In the genomic region with DNA sequence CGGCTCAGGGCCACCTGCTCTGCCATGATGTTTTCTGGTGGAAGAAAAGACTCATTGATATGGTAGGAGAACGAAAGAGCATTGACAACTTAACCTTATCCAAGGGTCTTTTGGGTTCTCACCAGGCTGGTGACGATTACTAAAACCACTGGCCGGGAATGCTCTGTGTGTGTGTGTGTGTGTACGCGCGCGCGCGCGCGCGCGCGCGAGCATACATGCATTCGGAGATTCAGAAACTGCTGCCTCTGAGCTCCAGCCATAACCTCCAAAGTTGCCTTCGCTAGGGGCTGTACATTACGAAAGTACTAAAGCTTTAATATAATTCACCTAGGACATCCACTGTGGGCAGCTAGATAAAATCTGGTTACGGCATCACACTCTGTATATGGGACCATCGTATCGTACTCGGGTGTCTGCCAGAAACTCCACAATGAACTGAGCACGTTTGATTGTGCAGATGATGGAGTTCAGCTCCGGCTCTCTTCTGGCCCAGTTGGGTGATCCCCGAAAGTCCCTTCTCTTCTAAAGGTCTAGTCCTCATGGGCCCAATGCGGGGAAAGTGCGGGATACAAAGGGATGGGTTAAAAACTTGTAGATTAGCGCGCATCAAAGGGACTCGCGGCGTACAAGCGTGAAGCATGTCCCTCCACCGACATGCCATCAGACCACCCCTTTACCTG, we compare ENCODE assay signal across 8 mouse cellular contexts. TPM values are rescaled to one million over a fixed set of nuclear protein-coding genes. Genes with fewer than 3 reads are reported as not detected.
A peak's percentile ranks its signal among the peaks of the same experiment; 100 is the strongest.
DNase-seq lines count a peak whose midpoint lies in the region; ATAC-seq and TF ChIP-seq lines count a peak whose summit lies in the region.

No protein-coding gene starts in this region.

- TF ChIP-seq POLR2A in cortical plate, adult 2 months (IDR thresholded peaks at IDR 0.05; ENCODE audit: extremely low read depth, insufficient read depth, low read length): no peak

- TF ChIP-seq CTCF in cortical plate, adult 2 months (IDR thresholded peaks at IDR 0.05; ENCODE audit: extremely low read depth, insufficient read depth, low read length): no peak
- TF ChIP-seq CTCF in midbrain, postnatal 0 days (IDR thresholded peaks at IDR 0.05): no peak

- peak overlapping the region in 1 of 2 experiments; percentile 91; a peak in 1 of 4 replicates for H3K27ac ChIP-seq in heart, embryonic 14.5 days (replicated peaks in 1 of 2; ENCODE audit: control insufficient read depth in 1 of 2, insufficient read depth in 1 of 2, low read depth in 2 of 2, low read length in 2 of 2)
- no peak overlapping the region for H3K27ac ChIP-seq in cortical plate, adult 2 months (ENCODE audit: insufficient read depth, low read length)
- H3K27ac ChIP-seq in hindbrain, embryonic 16.5 days (ENCODE audit: low read depth, low read length): peak overlapping the region; percentile 83
- peak overlapping the region; percentile 76 for H3K27ac ChIP-seq in midbrain, postnatal 0 days (ENCODE audit: low read depth, low read length)

- H3K9me3 ChIP-seq in heart, embryonic 14.5 days (ENCODE audit: control insufficient read depth, low read length): no peaks in the 10 kb centered on the region
- no peaks in the 10 kb centered on the region for H3K9me3 ChIP-seq in hindbrain, embryonic 16.5 days (ENCODE audit: control insufficient read depth, low read length)
- no peaks in the 10 kb centered on the region for H3K9me3 ChIP-seq in midbrain, postnatal 0 days (ENCODE audit: low read length)

- intact Hi-C loops in left cerebral cortex, postnatal 10 days (cut with DNase I): no loop called here

- H3K4me1 ChIP-seq in heart, embryonic 14.5 days (ENCODE audit: control insufficient read depth in 2 of 2, insufficient read depth in 2 of 2, low read length in 2 of 2): 0 out of 4 replicates have a peak, but pooled peaks cover 0 to 3% of the 10 kb centered on the region in 2 experiments
- no peaks in the 10 kb centered on the region for H3K4me1 ChIP-seq in cortical plate, adult 2 months (ENCODE audit: control insufficient read depth, insufficient read depth, low read length)
- peaks cover 7% of the 10 kb centered on the region for H3K4me1 ChIP-seq in hindbrain, embryonic 16.5 days (ENCODE audit: control insufficient read depth, insufficient read depth, low read depth, low read length)
- no peaks in the 10 kb centered on the region for H3K4me1 ChIP-seq in midbrain, postnatal 0 days (ENCODE audit: insufficient read depth, low read length)

- H3K4me2 ChIP-seq in heart, embryonic 14.5 days (ENCODE audit: low read length): peak overlapping the region; percentile 71
- H3K4me2 ChIP-seq in hindbrain, embryonic 16.5 days (ENCODE audit: low read length): peak overlapping the region; percentile 62
- peak overlapping the region; percentile 53 for H3K4me2 ChIP-seq in midbrain, postnatal 0 days (ENCODE audit: low read depth, low read length, poor library complexity, severe bottlenecking)

- peak overlapping the region; percentile 75 for H3K9ac ChIP-seq in heart, embryonic 14.5 days (ENCODE audit: low read length)
- H3K9ac ChIP-seq in hindbrain, embryonic 16.5 days (ENCODE audit: low read depth, low read length): peak overlapping the region; percentile 62
- peak overlapping the region; percentile 50; the same call in 1 of the 2 replicates for H3K9ac ChIP-seq in midbrain, postnatal 0 days (replicated peaks; ENCODE audit: low read length, poor library complexity, severe bottlenecking)

- no peak for ATAC-seq in heart, embryonic 14.5 days (ENCODE audit: insufficient number of reproducible peaks, insufficient read depth, low FRiP score, low read depth)
- ATAC-seq in hindbrain, embryonic 16.5 days: peak; percentile 55
- ATAC-seq in midbrain, postnatal 0 days (ENCODE audit: low FRiP score): peak; percentile 41; the same call in 1 of the 2 replicates

- 31% methylated on average over 35 of the region's 35 CpGs for WGBS in heart, embryonic 14.5 days
- WGBS in hindbrain, embryonic 16.5 days: 13% methylated on average over 35 of the region's 35 CpGs
- WGBS in midbrain, postnatal 0 days: 31% methylated on average over 35 of the region's 35 CpGs

- H3K27me3 ChIP-seq in heart, embryonic 14.5 days (ENCODE audit: control insufficient read depth, insufficient read depth, low read length): no peaks in the 10 kb centered on the region
- no peaks in the 10 kb centered on the region for H3K27me3 ChIP-seq in hindbrain, embryonic 16.5 days (replicated peaks; ENCODE audit: control insufficient read depth, insufficient read depth, low read length)
- no peaks in the 10 kb centered on the region for H3K27me3 ChIP-seq in midbrain, postnatal 0 days (ENCODE audit: insufficient read depth, low read length)

- no peak for DNase-seq in heart, adult 18-20 months
- peak; percentile 38 for DNase-seq in A20 (ENCODE audit: low read depth, low spot score)
- DNase-seq in midbrain, postnatal 0 days (ENCODE audit: low spot score): peak; percentile 37
- no peak for DNase-seq in urinary bladder, adult 18-20 months (ENCODE audit: low spot score in 2 of 2)
- DNase-seq in left cerebral cortex, postnatal 10 days (ENCODE audit: extremely low spot score in 1 of 2, low spot score in 2 of 2): no peak

- peak overlapping the region; percentile 57 to 72 for H3K4me3 ChIP-seq in heart, embryonic 14.5 days (ENCODE audit: control insufficient read depth in 1 of 2, insufficient read depth in 1 of 2, low read depth in 1 of 2, low read length in 2 of 2)
- peak overlapping the region; percentile 86 for H3K4me3 ChIP-seq in cortical plate, adult 2 months (ENCODE audit: insufficient read depth, low read length)
- peak overlapping the region; percentile 57 for H3K4me3 ChIP-seq in hindbrain, embryonic 16.5 days (ENCODE audit: low read length)
- peak overlapping the region; percentile 47 for H3K4me3 ChIP-seq in midbrain, postnatal 0 days (ENCODE audit: low read depth, low read length)

- peaks cover 7% of the 10 kb centered on the region; the same call in 1 of the 2 replicates for H3K36me3 ChIP-seq in heart, embryonic 14.5 days (ENCODE audit: control insufficient read depth, insufficient read depth, low read length)
- no peaks in the 10 kb centered on the region for H3K36me3 ChIP-seq in hindbrain, embryonic 16.5 days (ENCODE audit: control insufficient read depth, insufficient read depth, low read length)
- no peaks in the 10 kb centered on the region for H3K36me3 ChIP-seq in midbrain, postnatal 0 days (ENCODE audit: insufficient read depth, low read length)

RNA-seq across cellular contexts. Expression of a gene that starts 0.7 kb away (rescaled TPM):
- 16.0 and 17.9 TPM in 2 replicates for polyA plus RNA-seq in heart, embryonic 14.5 days (2014; fragmentation: Nextera tagmentation; extraction: Ambion mirVana)
- total RNA-seq in heart, adult 18-20 months (2021): 10 to 100 TPM in 1 of 2 experiments, 1 to 10 TPM in 1; 5.8 to 10.6 TPM
- polyA plus RNA-seq in cortical plate, adult 2 months (2012; rRNA removed): 27.4 and 31.2 TPM in 2 replicates
- 46.0 and 50.8 TPM in 2 replicates for polyA plus RNA-seq in hindbrain, embryonic 16.5 days (2015; fragmentation: Nextera tagmentation; extraction: Ambion mirVana)
- 51.3 and 55.6 TPM in 2 replicates for total RNA-seq in midbrain, postnatal 0 days (2014; rRNA removed)
- 40.2 and 41.8 TPM in 2 replicates for polyA plus RNA-seq in midbrain, postnatal 0 days (2015; fragmentation: Nextera tagmentation; extraction: Ambion mirVana)
- total RNA-seq in left cerebral cortex, postnatal 10 days (2021): 10 to 100 TPM; 29.8 to 33.3 TPM

RNA-seq across cellular contexts. Expression of a gene that starts 35.2 kb away (rescaled TPM):
- polyA plus RNA-seq in heart, embryonic 14.5 days (2014; fragmentation: Nextera tagmentation; extraction: Ambion mirVana): 21.5 and 22.1 TPM in 2 replicates
- total RNA-seq in heart, adult 18-20 months (2021): 10 to 100 TPM; 44.7 to 51.0 TPM
- polyA plus RNA-seq in cortical plate, adult 2 months (2012; rRNA removed): 21.3 and 22.1 TPM in 2 replicates
- 14.3 and 17.1 TPM in 2 replicates for polyA plus RNA-seq in hindbrain, embryonic 16.5 days (2015; fragmentation: Nextera tagmentation; extraction: Ambion mirVana)
- total RNA-seq in midbrain, postnatal 0 days (2014; rRNA removed): 20.4 and 24.7 TPM in 2 replicates
- polyA plus RNA-seq in midbrain, postnatal 0 days (2015; fragmentation: Nextera tagmentation; extraction: Ambion mirVana): 11.5 and 12.4 TPM in 2 replicates
- 10 to 100 TPM; 42.9 to 45.7 TPM for total RNA-seq in left cerebral cortex, postnatal 10 days (2021)

RNA-seq across cellular contexts. Expression of a gene that starts 35.2 kb away (rescaled TPM):
- polyA plus RNA-seq in heart, embryonic 14.5 days (2014; fragmentation: Nextera tagmentation; extraction: Ambion mirVana): 28.1 and 29.9 TPM in 2 replicates
- 10 to 100 TPM; 19.2 to 20.7 TPM for total RNA-seq in heart, adult 18-20 months (2021)
- polyA plus RNA-seq in cortical plate, adult 2 months (2012; rRNA removed): 31.6 TPM in 2 replicates
- polyA plus RNA-seq in hindbrain, embryonic 16.5 days (2015; fragmentation: Nextera tagmentation; extraction: Ambion mirVana): 35.5 and 37.9 TPM in 2 replicates
- total RNA-seq in midbrain, postnatal 0 days (2014; rRNA removed): 23.6 and 29.9 TPM in 2 replicates
- polyA plus RNA-seq in midbrain, postnatal 0 days (2015; fragmentation: Nextera tagmentation; extraction: Ambion mirVana): 31.2 and 33.4 TPM in 2 replicates
- 10 to 100 TPM; 16.4 to 24.1 TPM for total RNA-seq in left cerebral cortex, postnatal 10 days (2021)

RNA-seq across cellular contexts. Expression of a gene that starts 52.9 kb away (rescaled TPM):
- not detected in 2 replicates for polyA plus RNA-seq in heart, embryonic 14.5 days (2014; fragmentation: Nextera tagmentation; extraction: Ambion mirVana)
- not detected for total RNA-seq in heart, adult 18-20 months (2021)
- polyA plus RNA-seq in cortical plate, adult 2 months (2012; rRNA removed): not detected in 2 replicates
- polyA plus RNA-seq in hindbrain, embryonic 16.5 days (2015; fragmentation: Nextera tagmentation; extraction: Ambion mirVana): not detected in 2 replicates
- not detected in 2 replicates for total RNA-seq in midbrain, postnatal 0 days (2014; rRNA removed)
- 0.28 TPM in 1 of 2 replicates, not detected in the other for polyA plus RNA-seq in midbrain, postnatal 0 days (2015; fragmentation: Nextera tagmentation; extraction: Ambion mirVana)
- total RNA-seq in left cerebral cortex, postnatal 10 days (2021): not detected

RNA-seq across cellular contexts. Expression of a gene that starts 55.1 kb away (rescaled TPM):
- polyA plus RNA-seq in heart, embryonic 14.5 days (2014; fragmentation: Nextera tagmentation; extraction: Ambion mirVana): 14.4 and 14.5 TPM in 2 replicates
- 1 to 10 TPM; 4.5 to 5.1 TPM for total RNA-seq in heart, adult 18-20 months (2021)
- 4.2 and 5.2 TPM in 2 replicates for polyA plus RNA-seq in cortical plate, adult 2 months (2012; rRNA removed)
- polyA plus RNA-seq in hindbrain, embryonic 16.5 days (2015; fragmentation: Nextera tagmentation; extraction: Ambion mirVana): 7.5 and 8.2 TPM in 2 replicates
- 6.2 and 9.4 TPM in 2 replicates for total RNA-seq in midbrain, postnatal 0 days (2014; rRNA removed)
- polyA plus RNA-seq in midbrain, postnatal 0 days (2015; fragmentation: Nextera tagmentation; extraction: Ambion mirVana): 6.1 and 6.9 TPM in 2 replicates
- 1 to 10 TPM; 2.0 to 2.4 TPM for total RNA-seq in left cerebral cortex, postnatal 10 days (2021)

Comparison
In these comparisons a context has a peak if more than half of its experiments do, and no peak if none do; other contexts are left out.
1. DNase-seq: peak in A20 (single experiment) and midbrain, postnatal 0 days (single experiment); none in heart, adult 18-20 months (0 of 2), urinary bladder, adult 18-20 months (0 of 2) and left cerebral cortex, postnatal 10 days (0 of 2).
2. Peak in every context shown above with its lines, with median percentiles within 50 percentile points of each other: H3K4me2 ChIP-seq, H3K4me3 ChIP-seq and H3K9ac ChIP-seq.